Mouse (Mus musculus) lung, postnatal 0 days (tissue): ENCODE results near the gene Efna2.

Experiments used
- CTCF ChIP-seq: IDR thresholded peaks from 2 replicates; pipeline ENCODE4 v1.5.1; 2016; ENCODE audit warnings: antibody characterized with exemption, mild to moderate bottlenecking
- EP300 ChIP-seq: IDR thresholded peaks from 2 replicates; pipeline ENCODE4 v1.6.1; 2016; ENCODE audit warnings: antibody characterized with exemption, mild to moderate bottlenecking, control low read depth

DNA sequence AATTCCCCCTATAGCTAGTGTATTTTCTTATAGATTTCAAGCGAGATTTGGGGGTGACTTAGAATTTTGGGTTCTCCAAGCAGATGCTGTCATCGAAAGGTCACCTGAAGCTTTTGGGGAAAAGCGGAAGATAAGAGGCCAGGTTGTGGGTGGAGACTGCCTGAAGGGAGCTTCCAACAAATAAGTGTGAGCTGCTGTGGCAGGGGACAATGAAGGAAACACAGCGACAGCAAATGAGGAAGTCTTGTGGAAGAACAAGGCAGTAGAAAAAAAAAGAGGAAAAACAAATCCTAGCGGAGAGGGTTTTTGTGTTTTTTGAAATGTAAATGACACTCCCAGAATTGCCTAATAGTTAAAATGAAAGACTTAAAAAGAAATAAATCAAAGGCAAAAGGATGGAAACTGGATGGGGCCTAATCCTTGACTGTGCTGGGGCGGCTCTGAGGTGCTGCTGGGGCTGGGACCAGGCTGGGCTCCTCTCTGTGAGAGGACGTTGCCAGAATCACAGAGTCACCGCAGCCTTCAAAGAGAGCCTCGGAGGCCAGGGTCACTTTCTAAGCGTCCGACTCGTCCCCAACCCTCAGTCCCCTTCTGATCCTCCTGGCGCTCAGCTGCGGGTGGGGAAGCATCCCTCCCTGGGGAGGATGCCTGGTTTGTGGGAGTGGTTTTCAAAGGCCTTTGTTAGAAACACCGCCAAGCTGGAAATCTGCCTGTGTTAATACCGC, 35.9 kb downstream of the Efna2 start:
- TF ChIP-seq CTCF (no peak), EP300 (no peak)
